Mouse (Mus musculus) cortical plate, adult 2 months (tissue): ENCODE measurements around the gene Gramd4. TPM values are rescaled to one million over a fixed set of nuclear protein-coding genes. Genes with fewer than 3 reads are reported as not detected.
"Not testable (repeated sequence)": the region's sequence is repeated elsewhere in the genome, so short reads cannot be mapped to it uniquely, and the experiment has no call there.

ENCODE experiments used
- H3K27ac ChIP-seq: fragments of 200-500 bp; 2 replicates; pipeline ENCODE4 v1.5.1; 2012; ENCODE audit warnings: low read length, control low read depth, inconsistent platforms; ENCODE audit not compliant: insufficient read depth
- H3K4me1 ChIP-seq: fragments of 200-500 bp; 2 replicates; pipeline ENCODE4 v1.6.1; 2011; ENCODE audit warnings: low read length; ENCODE audit not compliant: control insufficient read depth, insufficient read depth
- H3K4me3 ChIP-seq: fragments of 200-500 bp; 2 replicates; pipeline ENCODE4 v1.5.1; 2011; ENCODE audit warnings: mild to moderate bottlenecking, low read length, control low read depth; ENCODE audit not compliant: insufficient read depth
- CTCF ChIP-seq: fragments of 200-500 bp; IDR thresholded peaks from 2 replicates; pipeline ENCODE4 v1.5.1; 2011; ENCODE audit warnings: mild to moderate bottlenecking, control low read depth, low read length; ENCODE audit not compliant: insufficient read depth; ENCODE audit errors: extremely low read depth
- POLR2A ChIP-seq: fragments of 200-500 bp; IDR thresholded peaks from 2 replicates; pipeline ENCODE4 v1.6.1; 2011; ENCODE audit warnings: mild to moderate bottlenecking, low read length, control low read depth; ENCODE audit not compliant: insufficient read depth; ENCODE audit errors: extremely low read depth
- polyA plus RNA-seq: library from polyadenylated mRNA; depleted of rRNA; stranded (reverse); fragments of >200 nt; gene quantifications from 2 replicates; pipeline ENCODE4 v1.2.3, GENCODE M21; 2012

Gramd4 gene
- polyA plus RNA-seq, 1 experiment, result 32.6 TPM

GRCm38 (mm10) chr15:86144577-86144976 is 87.1 kb downstream of the Gramd4 start:
- TF ChIP-seq POLR2A, result no peak
- TF ChIP-seq CTCF, result no peak
- Histone ChIP-seq H3K4me3 (no peak overlapping the region), H3K4me1 (no peaks in the 10 kb centered on the region), H3K27ac (no peak overlapping the region)

- no peak for TF ChIP-seq CTCF
- TF ChIP-seq POLR2A, result no peak
- Histone ChIP-seq H3K4me1 (no peaks in the 10 kb centered on the region), H3K4me3 (no peak overlapping the region), H3K27ac (no peak overlapping the region)
Observed at GRCm38 (mm10) chr15:86145046-86145445, 87.6 kb downstream of the Gramd4 start.

- TF ChIP-seq POLR2A, result no peak
- no peak for TF ChIP-seq CTCF
- no peak overlapping the region for H3K27ac ChIP-seq
- no peak overlapping the region for H3K4me3 ChIP-seq
- H3K4me1 ChIP-seq, result no peaks in the 10 kb centered on the region
Observed at GRCm38 (mm10) chr15:86146922-86147321, 89.4 kb downstream of the Gramd4 start.

- no peak for TF ChIP-seq POLR2A
- TF ChIP-seq CTCF, result no peak
Observed at GRCm38 (mm10) chr15:86150593-86150992, 93.1 kb downstream of the Gramd4 start.

GRCm38 (mm10) chr15:86153481-86153960 is 96.0 kb downstream of the Gramd4 start:
- Histone ChIP-seq H3K4me1 (no peaks in the 10 kb centered on the region), H3K4me3 (no peak overlapping the region), H3K27ac (no peak overlapping the region)
- TF ChIP-seq POLR2A (no peak), CTCF (no peak)

More at GRCm38 (mm10) chr15:86150593-86150992, 93.1 kb downstream of the Gramd4 start:
- Histone ChIP-seq H3K27ac (no peak overlapping the region), H3K4me3 (no peak overlapping the region), H3K4me1 (no peaks in the 10 kb centered on the region)

- TF ChIP-seq CTCF (no peak), POLR2A (no peak)
- no peak overlapping the region for H3K27ac ChIP-seq
- no peak overlapping the region for H3K4me3 ChIP-seq
- no peaks in the 10 kb centered on the region for H3K4me1 ChIP-seq
Observed at GRCm38 (mm10) chr15:86156492-86156891, 99.0 kb downstream of the Gramd4 start.

- TF ChIP-seq POLR2A, result no peak
- TF ChIP-seq CTCF, result no peak
- no peak overlapping the region for H3K4me3 ChIP-seq
Observed at GRCm38 (mm10) chr15:86159093-86159492, 101.6 kb downstream of the Gramd4 start.

GRCm38 (mm10) chr15:86159719-86160118 is 102.2 kb downstream of the Gramd4 start:
- no peak overlapping the region for H3K27ac ChIP-seq
- no peak overlapping the region for H3K4me3 ChIP-seq
- TF ChIP-seq CTCF (no peak), POLR2A (no peak)
- H3K4me1 ChIP-seq, result no peaks in the 10 kb centered on the region

More at GRCm38 (mm10) chr15:86159093-86159492, 101.6 kb downstream of the Gramd4 start:
- H3K4me1 ChIP-seq, result no peaks in the 10 kb centered on the region
- no peak overlapping the region for H3K27ac ChIP-seq

- TF ChIP-seq CTCF, result no peak
- no peak for TF ChIP-seq POLR2A
- Histone ChIP-seq H3K4me1 (no peaks in the 10 kb centered on the region), H3K27ac (no peak overlapping the region), H3K4me3 (no peak overlapping the region)
Observed at GRCm38 (mm10) chr15:86160906-86161305, 103.4 kb downstream of the Gramd4 start.

- not testable (repeated sequence) for H3K4me1 ChIP-seq
Observed at GRCm38 (mm10) chr15:86161800-86162199, 104.3 kb downstream of the Gramd4 start.

GRCm38 (mm10) chr15:86164718-86165345 is 107.3 kb downstream of the Gramd4 start:
- H3K4me3 ChIP-seq, result no peak overlapping the region
- peaks cover 15% of the 10 kb centered on the region for H3K4me1 ChIP-seq
- TF ChIP-seq CTCF, result no peak
- no peak for TF ChIP-seq POLR2A
- no peak overlapping the region for H3K27ac ChIP-seq

More at GRCm38 (mm10) chr15:86161800-86162199, 104.3 kb downstream of the Gramd4 start:
- H3K4me3 ChIP-seq, H3K27ac ChIP-seq: not testable (repeated sequence)
